Mouse (Mus musculus): ENCODE data around the gene Ctdspl2.
"Not testable (repeated sequence)": the region's sequence is repeated elsewhere in the genome, so short reads cannot be mapped to it uniquely, and the experiment has no call there.

The Ctdspl2 gene

GRCm38 (mm10) chr2:121955765-121956223, at the start of gene Ctdspl2, which contains the start of gene Mageb3:
Ctdspl2 (plus strand) TSS chr2:121956001.
Mageb3 (minus strand) TSS chr2:121956092.
- peak; percentile 98 for DNase-seq

- DNase-seq, result no peak
Measured at GRCm38 (mm10) chr2:121909975-121910374, 45.8 kb upstream of the Ctdspl2 start.

GRCm38 (mm10) chr2:121916047-121916970, 39.5 kb upstream of the Ctdspl2 start:
- DNase-seq, result peak; percentile 21

DNA sequence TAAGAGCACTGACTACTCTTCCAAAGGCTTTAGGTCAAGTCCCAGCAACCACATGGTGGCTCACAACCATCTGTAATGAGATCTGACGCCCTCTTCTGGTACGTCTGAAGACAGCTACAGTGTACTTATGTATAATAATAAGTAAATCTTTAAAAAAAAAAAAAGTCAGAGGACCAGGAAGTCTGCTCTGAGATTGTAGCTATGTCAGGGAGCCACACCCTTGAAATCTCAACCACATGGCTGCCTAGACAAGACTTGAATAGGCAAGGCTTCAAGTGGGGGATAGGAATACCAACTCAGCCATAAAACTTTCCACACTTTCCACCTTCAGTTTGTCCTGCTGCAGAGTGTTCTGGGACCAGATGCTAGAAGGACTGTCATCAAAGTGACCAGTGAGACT, 18.2 kb upstream of the Ctdspl2 start:
- not testable (repeated sequence) for DNase-seq

DNA sequence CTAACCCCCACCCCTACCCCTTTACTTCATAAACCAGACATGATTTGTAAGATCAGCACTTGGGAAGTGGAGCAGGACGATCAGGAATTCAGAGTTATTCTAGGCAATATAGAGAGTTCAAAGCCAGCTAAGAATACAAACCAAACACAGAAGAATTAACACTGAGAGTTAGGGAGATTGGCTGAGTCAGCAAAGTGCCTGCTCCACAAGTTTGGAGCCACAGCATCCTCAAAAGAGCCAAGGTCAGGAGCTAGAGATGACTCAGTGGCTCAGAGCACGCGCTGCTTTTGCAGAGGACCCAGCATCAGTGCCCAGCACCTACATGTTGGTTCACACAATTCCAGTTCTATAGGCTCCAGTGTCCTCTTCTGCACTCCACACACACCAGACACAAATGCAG, 12.4 kb upstream of the Ctdspl2 start:
- DNase-seq, result no peak

DNA sequence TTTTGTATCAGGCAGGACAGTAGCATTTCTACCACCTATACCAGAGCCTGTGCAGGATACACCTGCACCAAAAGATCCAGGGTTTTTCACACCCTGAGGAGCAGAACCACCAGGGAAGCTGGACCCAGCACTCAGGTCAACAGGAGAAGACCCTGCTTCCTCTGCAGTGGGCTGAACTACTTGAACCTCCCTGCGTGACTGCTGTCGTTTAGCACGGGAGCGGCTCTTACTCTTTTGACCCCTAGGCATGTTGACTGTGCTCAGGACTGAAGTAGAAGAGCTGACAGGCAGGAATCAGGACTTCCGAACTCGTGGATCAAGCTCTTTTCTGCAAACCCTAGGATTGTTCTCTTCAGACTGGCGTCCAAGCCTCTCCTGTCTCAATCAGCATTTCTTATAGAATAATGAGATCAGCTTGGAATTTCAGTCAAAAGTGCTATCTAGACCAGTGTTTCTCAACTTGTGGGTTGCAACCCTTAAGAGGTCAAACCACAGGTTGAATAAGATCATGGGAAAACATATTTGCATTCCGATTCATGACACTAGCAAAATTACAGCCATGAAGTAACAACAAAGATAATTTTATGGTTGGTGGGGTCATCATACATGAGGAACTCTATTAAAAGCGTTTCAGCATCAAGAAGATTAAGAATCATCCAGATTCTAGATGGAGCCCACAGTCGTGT, 687 bp upstream of the Ctdspl2 start:
- DNase-seq, result peak; percentile 6

DNA sequence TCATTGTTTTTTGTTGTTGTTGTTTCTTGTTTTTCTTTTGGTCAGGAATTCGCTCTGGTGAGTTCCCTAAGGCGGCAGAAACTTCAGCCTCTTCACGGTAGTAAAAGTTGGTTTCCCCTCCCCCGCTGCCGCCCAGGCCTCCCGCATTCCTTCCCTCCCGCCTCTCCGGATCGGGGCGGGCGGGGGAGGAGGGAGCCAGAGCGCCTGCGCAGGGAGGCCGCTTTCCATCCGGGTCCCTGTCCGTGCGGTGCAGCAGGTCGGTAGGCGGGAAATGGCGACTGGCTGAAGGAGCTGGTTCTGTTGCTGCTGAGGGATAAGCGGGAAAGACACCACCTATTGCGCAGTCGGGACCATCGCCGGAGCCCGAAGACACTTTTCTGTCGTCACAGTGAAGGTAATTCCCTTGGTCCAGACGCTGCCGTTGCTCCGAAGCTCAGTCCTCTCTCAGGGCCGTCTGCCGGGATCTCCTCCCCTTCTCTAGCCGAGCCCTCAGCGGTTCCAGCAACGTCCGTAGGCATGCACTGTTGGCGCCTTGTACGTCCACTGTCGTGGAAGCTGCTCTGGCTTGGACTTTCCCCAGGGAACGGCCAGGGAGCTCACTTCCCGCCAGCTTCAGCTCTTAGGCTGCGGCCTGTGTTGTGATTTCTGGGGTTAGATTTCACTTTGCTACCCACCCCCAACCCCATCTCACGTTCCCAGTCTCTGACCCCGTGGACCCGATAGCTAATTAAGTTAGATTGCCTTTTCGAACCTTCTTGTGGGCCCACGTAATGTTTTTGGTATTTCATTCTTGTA, 620 bp downstream of the Ctdspl2 start:
- peak; percentile 97 for DNase-seq

- DNase-seq, result no peak
Measured at GRCm38 (mm10) chr2:121957216-121957792, 1.5 kb downstream of the Ctdspl2 start.

- no peak for DNase-seq
Measured at GRCm38 (mm10) chr2:121995738-121996137, 39.9 kb downstream of the Ctdspl2 start.

- no peak for DNase-seq
Measured at GRCm38 (mm10) chr2:122008832-122009231, 53.0 kb downstream of the Ctdspl2 start.

DNA sequence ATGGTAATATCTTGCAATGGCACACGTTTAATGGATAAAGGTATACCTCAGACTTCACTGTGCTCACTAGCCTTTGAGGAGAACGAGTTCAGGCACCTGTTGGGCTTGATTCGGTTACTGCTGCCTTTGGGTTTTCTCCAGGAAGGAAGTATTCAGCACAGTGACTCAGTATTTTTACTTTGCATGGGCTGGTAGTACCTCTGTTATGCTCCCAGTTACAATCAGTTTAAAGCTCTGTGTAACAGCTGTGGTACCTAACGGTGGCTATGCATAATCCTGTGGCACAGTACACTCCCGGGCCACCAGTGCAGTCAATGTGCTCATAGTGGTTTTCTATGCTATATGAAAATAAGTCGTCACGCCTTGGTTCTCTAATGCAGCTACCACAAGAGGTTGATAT, 55.6 kb downstream of the Ctdspl2 start:
- no peak for DNase-seq

GRCm38 (mm10) chr2:122018705-122019104, 62.9 kb downstream of the Ctdspl2 start:
- no peak for DNase-seq

GRCm38 (mm10) chr2:122022284-122022683, 66.5 kb downstream of the Ctdspl2 start:
- no peak for DNase-seq

DNA sequence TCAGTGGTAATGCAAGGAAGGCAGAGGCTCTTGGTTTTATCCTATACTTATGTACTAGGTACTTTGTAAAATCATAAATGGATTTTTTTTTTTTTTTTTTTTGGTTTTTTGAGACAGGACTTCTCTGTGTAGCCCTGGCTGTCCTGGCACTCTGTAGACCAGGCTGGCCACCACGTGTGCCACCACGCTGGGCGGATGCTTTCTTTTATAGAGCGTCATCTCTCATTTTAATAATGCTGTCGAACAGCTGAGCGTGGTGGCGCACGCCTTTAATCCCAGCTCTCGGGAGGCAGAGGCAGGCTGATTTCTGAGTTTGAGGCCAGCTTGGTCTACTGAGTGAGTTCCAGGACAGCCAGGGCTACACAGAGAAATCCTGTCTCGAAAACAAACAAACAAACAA, 71.3 kb downstream of the Ctdspl2 start:
- DNase-seq, result not testable (repeated sequence)

DNA sequence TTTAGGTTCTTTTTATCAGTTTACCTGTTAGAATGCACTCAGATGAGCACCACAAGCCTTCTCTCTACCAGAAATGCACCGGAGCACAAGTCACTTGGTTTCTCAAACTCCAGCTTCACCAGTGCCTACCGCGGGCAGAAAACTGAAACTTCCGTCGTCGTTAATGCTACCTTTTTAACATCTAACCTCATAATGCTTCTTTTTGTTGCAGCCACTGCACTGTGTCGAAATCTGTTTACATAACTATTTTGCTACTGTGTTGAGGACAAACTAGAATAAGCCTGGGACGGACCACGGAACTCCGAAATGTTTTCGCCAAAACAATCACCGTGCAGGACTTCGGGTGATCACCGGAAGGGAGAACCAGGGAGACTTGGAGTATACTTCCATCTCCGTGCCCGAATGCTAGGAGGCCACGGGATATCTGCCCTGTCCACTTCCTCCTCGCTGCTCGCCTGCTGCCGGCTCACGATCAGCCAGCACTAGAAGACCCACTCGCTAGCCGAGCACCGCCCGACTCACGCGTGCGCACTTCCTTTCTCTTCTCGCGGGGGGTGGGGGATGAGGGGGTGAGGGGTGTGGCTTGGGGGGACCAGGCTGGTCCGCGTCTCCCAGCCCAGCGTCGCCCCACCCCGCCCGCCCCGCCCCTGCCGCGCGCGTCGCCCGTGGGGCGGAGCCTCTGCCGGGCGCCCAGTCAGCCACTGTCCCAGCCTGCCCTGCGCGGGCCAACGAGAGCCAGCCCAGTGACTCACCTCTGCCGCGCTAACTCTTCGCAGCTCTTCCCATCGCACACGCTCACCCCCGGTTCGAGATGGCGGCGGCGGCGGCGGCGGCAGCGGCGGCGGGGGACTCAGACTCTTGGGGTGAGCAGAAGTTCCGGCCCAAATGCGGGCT, 72.3 kb downstream of the Ctdspl2 start, which contains the start of gene Eif3j1:
Eif3j1 (plus strand) TSS at position 685 of the 894 bp plus-strand sequence.
- peak; percentile 96 for DNase-seq

- peak; percentile 62 for DNase-seq
Measured at GRCm38 (mm10) chr2:122028756-122029700, 73.2 kb downstream of the Ctdspl2 start.

GRCm38 (mm10) chr2:122031970-122032369, 76.2 kb downstream of the Ctdspl2 start:
- no peak for DNase-seq

DNA sequence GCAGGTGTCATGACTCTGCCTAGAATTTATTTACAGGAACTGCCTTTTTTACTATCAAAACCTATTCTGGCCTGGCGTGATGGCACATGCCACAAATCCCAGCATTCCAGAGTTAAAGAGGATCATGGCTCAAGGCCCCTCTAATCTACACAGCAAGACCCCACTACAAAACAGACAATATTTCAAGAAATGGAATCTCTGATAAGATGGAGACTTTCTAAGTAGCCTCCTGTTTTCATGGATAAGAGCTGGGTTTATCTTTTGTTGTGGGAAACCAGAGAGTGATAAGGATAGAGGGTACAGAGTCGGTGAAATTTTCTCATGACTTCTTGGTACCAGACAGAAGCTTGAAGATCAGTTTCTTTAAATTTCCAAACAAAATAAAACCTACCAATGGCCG, 80.3 kb downstream of the Ctdspl2 start:
- DNase-seq, result no peak

DNA sequence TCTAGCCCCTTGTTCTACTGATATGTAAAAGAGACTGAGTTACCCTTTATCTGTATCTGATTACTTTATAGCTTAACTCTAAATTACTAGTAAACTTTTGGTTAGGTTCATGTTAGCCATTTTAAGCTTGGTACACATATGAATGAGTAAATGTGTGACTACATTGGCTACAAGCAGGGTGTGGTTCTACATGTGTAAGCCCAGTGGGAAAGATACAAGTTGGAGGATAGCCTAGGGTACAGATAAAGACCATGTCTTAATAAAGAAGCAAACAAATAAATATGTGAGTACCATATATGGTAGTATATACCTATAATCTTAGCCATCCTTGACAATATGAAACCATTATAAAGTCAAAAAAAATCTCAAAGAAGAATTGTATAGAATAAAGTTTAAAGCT, 88.1 kb downstream of the Ctdspl2 start:
- DNase-seq, result no peak

Measured in kidney, postnatal 14 days (tissue).